Mouse (Mus musculus) right cerebral cortex, postnatal 14 days (tissue): ENCODE data around the gene Rgs7.

Source experiments
- DNase-seq: peaks from one replicate; pipeline ENCODE4 v3.0.0; 2022

Gene Rgs7

GRCm38 (mm10) chr1:175491861-175492682, at the start of gene Rgs7:
TSS of gene Rgs7 (minus strand) at chr1:175492500.
- DNase-seq, result peak; percentile 82

- DNase-seq, result no peak
These were observed 48.4 kb upstream of the Rgs7 start for GRCm38 (mm10) chr1:175540700-175541099.

GRCm38 (mm10) chr1:175537321-175537720, 45.0 kb upstream of the Rgs7 start:
- no peak for DNase-seq

- no peak for DNase-seq
These were observed 37.6 kb upstream of the Rgs7 start for GRCm38 (mm10) chr1:175529858-175530257.

- DNase-seq, result no peak
These were observed 32.5 kb upstream of the Rgs7 start for GRCm38 (mm10) chr1:175524626-175525294.

- DNase-seq, result no peak
These were observed 31.3 kb upstream of the Rgs7 start for GRCm38 (mm10) chr1:175523572-175523971.

GRCm38 (mm10) chr1:175514543-175514942, 22.2 kb upstream of the Rgs7 start:
- no peak for DNase-seq

GRCm38 (mm10) chr1:175512173-175512572, 19.9 kb upstream of the Rgs7 start:
- no peak for DNase-seq

GRCm38 (mm10) chr1:175509989-175510388, 17.7 kb upstream of the Rgs7 start:
- DNase-seq, result no peak

GRCm38 (mm10) chr1:175492683-175493043, 363 bp upstream of the Rgs7 start:
- no peak for DNase-seq

GRCm38 (mm10) chr1:175491511-175491860, 814 bp downstream of the Rgs7 start:
- DNase-seq, result peak; percentile 15

GRCm38 (mm10) chr1:175485109-175485508, 7.2 kb downstream of the Rgs7 start:
- DNase-seq, result no peak

GRCm38 (mm10) chr1:175473060-175473459, 19.2 kb downstream of the Rgs7 start:
- DNase-seq, result no peak

GRCm38 (mm10) chr1:175469087-175469788, 23.1 kb downstream of the Rgs7 start:
- DNase-seq, result no peak

GRCm38 (mm10) chr1:175464566-175464965, 27.7 kb downstream of the Rgs7 start:
- DNase-seq, result peak; percentile 20

- no peak for DNase-seq
These were observed 29.9 kb downstream of the Rgs7 start for GRCm38 (mm10) chr1:175462351-175462750.

- DNase-seq, result no peak
These were observed 38.2 kb downstream of the Rgs7 start for GRCm38 (mm10) chr1:175454041-175454636.

- DNase-seq, result no peak
These were observed 44.3 kb downstream of the Rgs7 start for GRCm38 (mm10) chr1:175448017-175448416.

GRCm38 (mm10) chr1:175442939-175443338, 49.4 kb downstream of the Rgs7 start:
- no peak for DNase-seq

- DNase-seq, result peak; percentile 25
These were observed 50.3 kb downstream of the Rgs7 start for GRCm38 (mm10) chr1:175442025-175442424.

GRCm38 (mm10) chr1:175433622-175434204, 58.6 kb downstream of the Rgs7 start:
- DNase-seq, result no peak

GRCm38 (mm10) chr1:175433128-175433527, 59.2 kb downstream of the Rgs7 start:
- no peak for DNase-seq
